ENCODE assay signal across 18 mouse cellular contexts in the genomic region with DNA sequence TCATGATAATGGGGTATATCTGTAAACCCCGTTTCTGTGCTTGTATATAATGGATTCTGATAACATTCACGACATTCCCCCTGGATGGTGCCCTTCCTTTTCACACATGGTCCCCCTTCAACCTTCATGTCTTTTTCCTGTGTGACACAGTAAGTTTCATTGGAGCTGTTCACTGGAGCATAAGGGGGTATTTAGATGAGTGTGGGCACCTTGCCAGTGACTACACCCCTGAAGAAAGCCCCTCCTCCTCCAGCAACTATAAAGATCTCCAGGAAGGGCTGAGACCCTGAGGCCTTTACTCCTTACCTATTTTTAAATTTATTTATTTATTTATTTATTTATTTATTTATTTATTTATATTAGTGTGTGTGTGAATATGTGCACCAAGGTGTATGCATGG. TPM values are rescaled to one million over a fixed set of nuclear protein-coding genes. Genes with fewer than 3 reads are reported as not detected.
"Had no signal": no experiment of that assay in that cellular context is flagged by ENCODE, and none has a peak within 500 bp of the region (broad histone marks: within the 10 kb centered on the region; RNA-seq: fewer than 3 reads in every experiment).

No protein-coding gene starts in this region.

- H3K27ac ChIP-seq: midbrain, embryonic 10.5 days; neural tube, embryonic 13.5 days; neural tube, embryonic 15.5 days had no signal

- H3K4me1 ChIP-seq: midbrain, embryonic 10.5 days; neural tube, embryonic 13.5 days; neural tube, embryonic 15.5 days had no signal

- DNase-seq: lung, adult 18-20 months; lung, embryonic 14.5 days; lung, postnatal 10 days; lung, postnatal 4 days; midbrain, embryonic 14.5 days; retina, postnatal 1 day; right cerebral cortex, adult 18-20 months; right cerebral cortex, postnatal 25 days; right cerebral cortex, postnatal 4 days; spleen, adult 18-20 months; thymus, adult 18-20 months; thymus, postnatal 14 days; thymus, postnatal 36 days had no signal

- H3K4me2 ChIP-seq: lung, embryonic 14.5 days; neural tube, embryonic 13.5 days; neural tube, embryonic 15.5 days had no signal

- ATAC-seq: midbrain, embryonic 16.5 days had no signal

- H3K36me3 ChIP-seq: midbrain, embryonic 10.5 days; neural tube, embryonic 13.5 days; neural tube, embryonic 15.5 days had no signal

- H3K9me3 ChIP-seq: midbrain, embryonic 10.5 days; neural tube, embryonic 13.5 days; neural tube, embryonic 15.5 days had no signal

- H3K27me3 ChIP-seq: neural tube, embryonic 13.5 days; neural tube, embryonic 15.5 days had no signal

- H3K4me3 ChIP-seq: midbrain, embryonic 10.5 days; myocyte; neural tube, embryonic 13.5 days; neural tube, embryonic 15.5 days had no signal

- H3K9ac ChIP-seq: lung, embryonic 14.5 days; neural tube, embryonic 13.5 days; neural tube, embryonic 15.5 days had no signal

RNA-seq across cellular contexts. Expression of gene Xylt1, which starts 24.5 kb away (rescaled TPM):
- polyA plus RNA-seq: myocyte had no signal
